8 mouse cellular contexts compared by ENCODE assay signal in the genomic region with DNA sequence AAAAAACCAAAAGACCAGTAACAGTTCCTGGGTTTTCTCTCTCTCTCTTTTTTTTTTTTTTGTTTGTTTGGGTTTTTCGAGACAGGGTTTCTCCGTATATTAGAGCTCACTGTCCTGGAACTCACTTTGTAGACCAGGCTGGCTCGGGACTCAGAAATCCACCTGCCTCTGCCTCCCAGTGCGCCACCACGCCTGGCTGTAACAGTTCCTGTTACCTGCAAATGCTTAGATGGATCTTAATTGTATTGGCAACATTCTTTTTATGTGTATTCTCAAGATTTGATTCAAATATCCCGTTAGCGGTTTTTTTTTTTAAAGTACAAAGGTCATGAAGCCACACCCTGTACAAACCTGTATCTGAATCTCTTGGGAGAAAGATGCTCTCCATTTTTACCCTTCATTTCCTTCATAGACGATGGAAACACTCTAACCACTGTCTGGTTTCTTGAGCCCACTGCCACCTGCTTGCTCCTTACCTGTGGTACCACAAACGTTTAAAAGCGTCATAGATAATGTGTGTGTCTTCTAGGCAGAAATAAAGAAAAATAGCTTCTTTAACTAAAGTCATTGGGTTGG. TPM values are rescaled to one million over a fixed set of nuclear protein-coding genes. Genes with fewer than 3 reads are reported as not detected.
DNase-seq lines count a peak whose midpoint lies in the region; ATAC-seq and TF ChIP-seq lines count a peak whose summit lies in the region.

No protein-coding gene starts in this region.

- no peak for TF ChIP-seq CTCF in lung, postnatal 0 days (IDR thresholded peaks at IDR 0.05)

- WGBS in lung, postnatal 0 days, result 47% methylated on average over 10 of the region's 10 CpGs
- whole genome bisulfite sequencing in forebrain, embryonic 12.5 days, result 61% methylated on average over 10 of the region's 10 CpGs
- 55% methylated on average over 10 of the region's 10 CpGs for WGBS in limb, embryonic 12.5 days
- 50% methylated on average over 10 of the region's 10 CpGs for WGBS in stomach, embryonic 14.5 days

- H3K9me3 ChIP-seq in lung, postnatal 0 days (ENCODE audit: low read length), result no peaks in the 10 kb centered on the region
- H3K9me3 ChIP-seq in forebrain, embryonic 12.5 days, result no peaks in the 10 kb centered on the region
- no peaks in the 10 kb centered on the region for H3K9me3 ChIP-seq in limb, embryonic 12.5 days
- no peaks in the 10 kb centered on the region for H3K9me3 ChIP-seq in stomach, embryonic 14.5 days (ENCODE audit: control insufficient read depth, low read depth, low read length)

- H3K27me3 ChIP-seq in lung, postnatal 0 days (replicated peaks; ENCODE audit: insufficient read depth, low read length), result no peaks in the 10 kb centered on the region
- no peaks in the 10 kb centered on the region for H3K27me3 ChIP-seq in forebrain, embryonic 12.5 days
- no peaks in the 10 kb centered on the region for H3K27me3 ChIP-seq in limb, embryonic 12.5 days
- H3K27me3 ChIP-seq in stomach, embryonic 14.5 days (ENCODE audit: control insufficient read depth, insufficient read depth, low read length), result no peaks in the 10 kb centered on the region

- peaks cover 6% of the 10 kb centered on the region; the same call in 1 of the 2 replicates for H3K4me1 ChIP-seq in lung, postnatal 0 days (ENCODE audit: insufficient read depth, low read depth, low read length)
- H3K4me1 ChIP-seq in forebrain, embryonic 12.5 days, result peaks cover 21% of the 10 kb centered on the region
- peaks cover 23% of the 10 kb centered on the region for H3K4me1 ChIP-seq in limb, embryonic 12.5 days (replicated peaks)
- peaks cover 7% of the 10 kb centered on the region for H3K4me1 ChIP-seq in stomach, embryonic 14.5 days (ENCODE audit: control insufficient read depth, insufficient read depth, low read length)

- DNase-seq in lung, postnatal 0 days (ENCODE audit: low spot score), result no peak
- no peak for DNase-seq in lung, adult 18-20 months
- no peak for DNase-seq in thymus, adult 18-20 months
- no peak for DNase-seq in adrenal gland, adult (ENCODE audit: inconsistent age in 2 of 2, low spot score in 1 of 2)
- no peak for DNase-seq in urinary bladder, postnatal 36 days (ENCODE audit: low spot score in 2 of 2)

- no peak for ATAC-seq in lung, postnatal 0 days
- ATAC-seq in forebrain, embryonic 12.5 days (ENCODE audit: low FRiP score), result no peak
- no peak for ATAC-seq in limb, embryonic 12.5 days (ENCODE audit: insufficient number of reproducible peaks, insufficient read depth, low FRiP score, low TSS enrichment, low read depth)
- ATAC-seq in stomach, embryonic 14.5 days (ENCODE audit: insufficient number of reproducible peaks, insufficient read depth, low FRiP score, low read depth), result no peak

- H3K4me2 ChIP-seq in lung, postnatal 0 days (replicated peaks; ENCODE audit: low read depth, low read length), result peak overlapping the region; percentile 56
- H3K4me2 ChIP-seq in forebrain, embryonic 12.5 days, result peak overlapping the region; percentile 78
- peak overlapping the region; percentile 71 for H3K4me2 ChIP-seq in limb, embryonic 12.5 days
- H3K4me2 ChIP-seq in stomach, embryonic 14.5 days (replicated peaks; ENCODE audit: low read depth, low read length), result peak overlapping the region; percentile 76

- peak overlapping the region; percentile 98 for H3K4me3 ChIP-seq in lung, postnatal 0 days (ENCODE audit: low read depth, low read length)
- H3K4me3 ChIP-seq in forebrain, embryonic 12.5 days (replicated peaks), result peak overlapping the region; percentile 100
- H3K4me3 ChIP-seq in limb, embryonic 12.5 days (replicated peaks), result peak overlapping the region; percentile 98
- peak overlapping the region; percentile 99 for H3K4me3 ChIP-seq in stomach, embryonic 14.5 days (ENCODE audit: low read depth, low read length)

- H3K27ac ChIP-seq in lung, postnatal 0 days (ENCODE audit: low read length), result no peak overlapping the region
- peak overlapping the region; percentile 63 for H3K27ac ChIP-seq in forebrain, embryonic 12.5 days
- peak overlapping the region; percentile 75; the same call in 1 of the 2 replicates for H3K27ac ChIP-seq in limb, embryonic 12.5 days
- H3K27ac ChIP-seq in stomach, embryonic 14.5 days (ENCODE audit: low read length), result peak overlapping the region; percentile 79

- H3K9ac ChIP-seq in lung, postnatal 0 days (replicated peaks; ENCODE audit: low read depth), result 0 out of 2 replicates have a peak overlapping the region, but pooled peaks have one; percentile 5
- H3K9ac ChIP-seq in forebrain, embryonic 12.5 days, result no peak overlapping the region
- H3K9ac ChIP-seq in limb, embryonic 12.5 days (replicated peaks), result no peak overlapping the region
- H3K9ac ChIP-seq in stomach, embryonic 14.5 days (replicated peaks; ENCODE audit: low read depth, low read length), result no peak overlapping the region

- no peak for TF ChIP-seq EP300 in lung, postnatal 0 days (IDR thresholded peaks at IDR 0.05)

- H3K36me3 ChIP-seq in lung, postnatal 0 days (ENCODE audit: insufficient read depth, low read length), result peaks cover 28% of the 10 kb centered on the region
- peaks cover 35% of the 10 kb centered on the region for H3K36me3 ChIP-seq in forebrain, embryonic 12.5 days (replicated peaks)
- H3K36me3 ChIP-seq in limb, embryonic 12.5 days, result peaks cover 41% of the 10 kb centered on the region
- peaks cover 40% of the 10 kb centered on the region for H3K36me3 ChIP-seq in stomach, embryonic 14.5 days (ENCODE audit: control insufficient read depth, insufficient read depth, low read length)

RNA-seq across cellular contexts. Expression of gene Zbtb11, which starts 1.0 kb away (rescaled TPM):
- 8.4 and 9.3 TPM in 2 replicates for polyA plus RNA-seq in lung, postnatal 0 days (2015; fragmentation: Nextera tagmentation; extraction: Ambion mirVana)
- 19.6 and 20.4 TPM in 2 replicates for polyA plus RNA-seq in forebrain, embryonic 12.5 days (2016; fragmentation: Nextera tagmentation; extraction: Ambion mirVana)
- 22.4 and 22.7 TPM in 2 replicates for polyA plus RNA-seq in limb, embryonic 12.5 days (2016; fragmentation: Nextera tagmentation; extraction: Ambion mirVana)
- 20.9 and 22.3 TPM in 2 replicates for polyA plus RNA-seq in stomach, embryonic 14.5 days (2014; fragmentation: Nextera tagmentation; extraction: Ambion mirVana)

RNA-seq across cellular contexts. Expression of gene Rpl24, which starts 6.6 kb away (rescaled TPM):
- polyA plus RNA-seq in lung, postnatal 0 days (2015; fragmentation: Nextera tagmentation; extraction: Ambion mirVana), result 641 and 650 TPM in 2 replicates
- 711 and 747 TPM in 2 replicates for polyA plus RNA-seq in forebrain, embryonic 12.5 days (2016; fragmentation: Nextera tagmentation; extraction: Ambion mirVana)
- polyA plus RNA-seq in limb, embryonic 12.5 days (2016; fragmentation: Nextera tagmentation; extraction: Ambion mirVana), result 856 and 860 TPM in 2 replicates
- polyA plus RNA-seq in stomach, embryonic 14.5 days (2014; fragmentation: Nextera tagmentation; extraction: Ambion mirVana), result 885 and 926 TPM in 2 replicates

RNA-seq across cellular contexts. Expression of gene Cep97, which starts 38.1 kb away (rescaled TPM):
- 3.8 and 4.0 TPM in 2 replicates for polyA plus RNA-seq in lung, postnatal 0 days (2015; fragmentation: Nextera tagmentation; extraction: Ambion mirVana)
- 19.9 and 22.9 TPM in 2 replicates for polyA plus RNA-seq in forebrain, embryonic 12.5 days (2016; fragmentation: Nextera tagmentation; extraction: Ambion mirVana)
- polyA plus RNA-seq in limb, embryonic 12.5 days (2016; fragmentation: Nextera tagmentation; extraction: Ambion mirVana), result 13.0 and 13.4 TPM in 2 replicates
- polyA plus RNA-seq in stomach, embryonic 14.5 days (2014; fragmentation: Nextera tagmentation; extraction: Ambion mirVana), result 12.6 and 12.7 TPM in 2 replicates

RNA-seq across cellular contexts. Expression of gene Pcnp, which starts 56.8 kb away (rescaled TPM):
- polyA plus RNA-seq in lung, postnatal 0 days (2015; fragmentation: Nextera tagmentation; extraction: Ambion mirVana), result 166 and 175 TPM in 2 replicates
- 316 and 329 TPM in 2 replicates for polyA plus RNA-seq in forebrain, embryonic 12.5 days (2016; fragmentation: Nextera tagmentation; extraction: Ambion mirVana)
- polyA plus RNA-seq in limb, embryonic 12.5 days (2016; fragmentation: Nextera tagmentation; extraction: Ambion mirVana), result 283 and 297 TPM in 2 replicates
- polyA plus RNA-seq in stomach, embryonic 14.5 days (2014; fragmentation: Nextera tagmentation; extraction: Ambion mirVana), result 231 and 241 TPM in 2 replicates
